23 mouse cellular contexts compared by ENCODE assay signal in genomic region chr2:33397036-33397435, GRCm38 (mm10).
"Had no signal": no experiment of that assay in that cellular context is flagged by ENCODE, and none has a peak within 500 bp of the region (broad histone marks: within the 10 kb centered on the region; RNA-seq: fewer than 3 reads in every experiment).

No protein-coding gene starts in this region.

- ATAC-seq: hindbrain, postnatal 0 days; intestine, embryonic 16.5 days; liver, embryonic 12.5 days had no signal

- H3K27ac ChIP-seq: heart, adult 2 months; hindbrain, embryonic 13.5 days; hindbrain, embryonic 15.5 days; hindbrain, postnatal 0 days; kidney, embryonic 15.5 days; kidney, postnatal 0 days; limb, embryonic 13.5 days; limb, embryonic 15.5 days; liver, embryonic 12.5 days had no signal

- H3K4me2 ChIP-seq: heart, embryonic 12.5 days; hindbrain, embryonic 13.5 days; hindbrain, embryonic 15.5 days; kidney, embryonic 15.5 days; limb, embryonic 13.5 days; limb, embryonic 15.5 days; liver, embryonic 12.5 days had no signal

- H3K9ac ChIP-seq: heart, embryonic 12.5 days; hindbrain, embryonic 13.5 days; hindbrain, embryonic 15.5 days; kidney, embryonic 15.5 days; limb, embryonic 13.5 days; limb, embryonic 15.5 days; liver, embryonic 12.5 days had no signal

- DNase-seq: gastrocnemius, postnatal 14 days; gastrocnemius, postnatal 36 days; heart, adult 11 months; heart, adult 2 months; heart, postnatal 10 days; kidney, adult 11 months; kidney, adult 2 months; kidney, adult 9 months; kidney, postnatal 14 days; kidney, postnatal 36 days; layer of hippocampus, adult 9-11 months; layer of hippocampus, postnatal 36 days; left cerebral cortex, postnatal 4 days had no signal

- H3K4me1 ChIP-seq: heart, embryonic 12.5 days; kidney, embryonic 15.5 days; limb, embryonic 13.5 days; limb, embryonic 15.5 days had no signal

- H3K4me3 ChIP-seq: heart, adult 2 months; heart, embryonic 12.5 days; hindbrain, embryonic 13.5 days; hindbrain, embryonic 15.5 days; kidney, embryonic 15.5 days; limb, embryonic 13.5 days; limb, embryonic 15.5 days; liver, embryonic 12.5 days had no signal

- H3K36me3 ChIP-seq: heart, embryonic 12.5 days; hindbrain, embryonic 13.5 days; hindbrain, embryonic 15.5 days; kidney, embryonic 15.5 days; limb, embryonic 13.5 days; limb, embryonic 15.5 days; liver, embryonic 12.5 days had no signal

- H3K27me3 ChIP-seq: heart, embryonic 12.5 days; hindbrain, embryonic 13.5 days; hindbrain, embryonic 15.5 days; kidney, embryonic 15.5 days; limb, embryonic 13.5 days; limb, embryonic 15.5 days; liver, embryonic 12.5 days had no signal

- H3K9me3 ChIP-seq: heart, embryonic 12.5 days; hindbrain, embryonic 13.5 days; hindbrain, embryonic 15.5 days; kidney, embryonic 15.5 days; limb, embryonic 13.5 days; limb, embryonic 15.5 days; liver, embryonic 12.5 days had no signal
